ENCODE assay signal across 26 mouse cellular contexts in the genomic region with DNA sequence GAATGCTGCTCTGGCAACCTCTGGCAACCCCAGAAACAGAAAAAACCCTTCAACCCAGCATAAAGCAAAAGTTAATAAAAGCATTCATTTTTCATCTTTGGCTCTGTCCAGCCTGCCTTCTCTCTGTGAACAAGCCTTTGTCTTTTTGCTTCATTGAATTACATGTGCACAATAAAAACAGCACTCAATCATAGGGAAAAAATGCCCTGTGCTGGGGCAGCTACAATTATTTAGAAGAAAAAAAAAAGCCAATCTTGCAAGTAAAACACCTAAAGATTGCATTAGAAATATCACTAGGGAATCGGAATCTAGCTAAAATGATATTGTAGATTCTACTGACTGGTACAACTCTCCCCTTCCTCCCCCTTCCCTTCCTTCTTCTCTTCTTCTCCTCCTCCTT.
DNase-seq lines count a peak whose midpoint lies in the region; ATAC-seq and TF ChIP-seq lines count a peak whose summit lies in the region.
"Had no signal": no experiment of that assay in that cellular context is flagged by ENCODE, and none has a peak within 500 bp of the region (broad histone marks: within the 10 kb centered on the region; RNA-seq: fewer than 3 reads in every experiment).

No protein-coding gene starts in this region.

- H3K36me3 ChIP-seq in hindbrain, embryonic 13.5 days, result no peaks in the 10 kb centered on the region
- H3K36me3 ChIP-seq in hindbrain, postnatal 0 days (ENCODE audit: insufficient read depth, low read length), result no peaks in the 10 kb centered on the region
- H3K36me3 ChIP-seq in midbrain, embryonic 14.5 days (ENCODE audit: control insufficient read depth, insufficient read depth, low read length), result no peaks in the 10 kb centered on the region
- H3K36me3 ChIP-seq in midbrain, embryonic 13.5 days, result no peaks in the 10 kb centered on the region
- H3K36me3 ChIP-seq: embryonic facial prominence, embryonic 12.5 days; embryonic facial prominence, embryonic 15.5 days; G1E; heart, embryonic 12.5 days; heart, embryonic 15.5 days; hindbrain, embryonic 15.5 days; intestine, embryonic 15.5 days had no signal

- H3K27me3 ChIP-seq in hindbrain, embryonic 13.5 days, result no peaks in the 10 kb centered on the region
- H3K27me3 ChIP-seq in hindbrain, postnatal 0 days (ENCODE audit: insufficient read depth, low read length), result no peaks in the 10 kb centered on the region
- no peaks in the 10 kb centered on the region for H3K27me3 ChIP-seq in midbrain, embryonic 14.5 days (ENCODE audit: control insufficient read depth, insufficient read depth, low read length)
- no peaks in the 10 kb centered on the region for H3K27me3 ChIP-seq in midbrain, embryonic 13.5 days
- H3K27me3 ChIP-seq: CH12.LX; embryonic facial prominence, embryonic 12.5 days; embryonic facial prominence, embryonic 15.5 days; heart, embryonic 12.5 days; heart, embryonic 15.5 days; hindbrain, embryonic 15.5 days; intestine, embryonic 15.5 days had no signal

- peak overlapping the region; percentile 44 for H3K27ac ChIP-seq in hindbrain, embryonic 13.5 days
- no peak overlapping the region for H3K27ac ChIP-seq in hindbrain, postnatal 0 days
- peak overlapping the region; percentile 15; the same call in 1 of the 2 replicates for H3K27ac ChIP-seq in midbrain, embryonic 14.5 days (replicated peaks; ENCODE audit: low read depth, low read length)
- H3K27ac ChIP-seq in midbrain, embryonic 13.5 days, result no peak overlapping the region
- no peak overlapping the region for H3K27ac ChIP-seq in layer of hippocampus, adult 2 months
- H3K27ac ChIP-seq: embryonic facial prominence, embryonic 12.5 days; embryonic facial prominence, embryonic 15.5 days; heart, embryonic 15.5 days; hindbrain, embryonic 15.5 days; intestine, embryonic 15.5 days had no signal

- no peak for DNase-seq in hindbrain, postnatal 0 days (ENCODE audit: low spot score)
- DNase-seq in midbrain, embryonic 14.5 days, result no peak
- DNase-seq in retina, postnatal 7 days (ENCODE audit: low read depth, low spot score), result peak; percentile 5
- no peak for DNase-seq in layer of hippocampus, adult 2 months (ENCODE audit: low spot score in 2 of 2)
- DNase-seq: adrenal gland, adult 2 months; adrenal gland, postnatal 14 days; B cell, adult 2 months; cerebellum, adult 11 months; cerebellum, adult 2 months; cerebellum, adult 9-11 months; cerebellum, postnatal 25 days; forebrain, postnatal 0 days; gastrocnemius, postnatal 25 days; heart, adult 18-20 months; heart, postnatal 10 days; heart, postnatal 36 days had no signal

- H3K4me2 ChIP-seq in hindbrain, embryonic 13.5 days, result no peak overlapping the region
- no peak overlapping the region for H3K4me2 ChIP-seq in hindbrain, postnatal 0 days (ENCODE audit: low read depth, low read length)
- no peak overlapping the region for H3K4me2 ChIP-seq in midbrain, embryonic 14.5 days (ENCODE audit: low read length)
- H3K4me2 ChIP-seq in midbrain, embryonic 13.5 days (replicated peaks), result no peak overlapping the region
- H3K4me2 ChIP-seq: embryonic facial prominence, embryonic 12.5 days; embryonic facial prominence, embryonic 15.5 days; heart, embryonic 12.5 days; heart, embryonic 15.5 days; hindbrain, embryonic 15.5 days; intestine, embryonic 15.5 days had no signal

- no peak for ATAC-seq in hindbrain, embryonic 13.5 days (ENCODE audit: low FRiP score)
- no peak for ATAC-seq in hindbrain, postnatal 0 days
- ATAC-seq in midbrain, embryonic 14.5 days (ENCODE audit: low FRiP score, low TSS enrichment), result no peak
- no peak for ATAC-seq in midbrain, embryonic 13.5 days
- ATAC-seq: forebrain, postnatal 0 days; intestine, embryonic 15.5 days had no signal

- 41% methylated on average over 1 of the region's 1 CpGs for WGBS in hindbrain, embryonic 13.5 days
- 56% methylated on average over 1 of the region's 1 CpGs for WGBS in hindbrain, postnatal 0 days
- WGBS in midbrain, embryonic 14.5 days, result 67% methylated on average over 1 of the region's 1 CpGs
- 84% methylated on average over 1 of the region's 1 CpGs for WGBS in midbrain, embryonic 13.5 days

- TF ChIP-seq CTCF in hindbrain, postnatal 0 days (IDR thresholded peaks at IDR 0.05; ENCODE audit: low read depth), result no peak
- no peak for TF ChIP-seq CTCF in layer of hippocampus, adult 2 months (conservative IDR thresholded peaks at IDR 0.05)

- no peaks in the 10 kb centered on the region for H3K9me3 ChIP-seq in hindbrain, embryonic 13.5 days
- no peaks in the 10 kb centered on the region for H3K9me3 ChIP-seq in hindbrain, postnatal 0 days (ENCODE audit: low read length)
- no peaks in the 10 kb centered on the region for H3K9me3 ChIP-seq in midbrain, embryonic 14.5 days (ENCODE audit: control insufficient read depth, low read length)
- H3K9me3 ChIP-seq in midbrain, embryonic 13.5 days, result no peaks in the 10 kb centered on the region
- H3K9me3 ChIP-seq: embryonic facial prominence, embryonic 12.5 days; embryonic facial prominence, embryonic 15.5 days; heart, embryonic 12.5 days; heart, embryonic 15.5 days; hindbrain, embryonic 15.5 days; intestine, embryonic 15.5 days had no signal

- no peak overlapping the region for H3K9ac ChIP-seq in hindbrain, embryonic 13.5 days
- no peak overlapping the region for H3K9ac ChIP-seq in hindbrain, postnatal 0 days (replicated peaks; ENCODE audit: low read length)
- H3K9ac ChIP-seq in midbrain, embryonic 14.5 days (replicated peaks; ENCODE audit: low read length), result no peak overlapping the region
- H3K9ac ChIP-seq in midbrain, embryonic 13.5 days (replicated peaks), result no peak overlapping the region
- H3K9ac ChIP-seq: embryonic facial prominence, embryonic 12.5 days; embryonic facial prominence, embryonic 15.5 days; forebrain, postnatal 0 days; heart, embryonic 12.5 days; heart, embryonic 15.5 days; hindbrain, embryonic 15.5 days; intestine, embryonic 15.5 days had no signal

- H3K4me1 ChIP-seq in hindbrain, embryonic 13.5 days (replicated peaks), result peaks cover 30% of the 10 kb centered on the region
- H3K4me1 ChIP-seq in hindbrain, postnatal 0 days (ENCODE audit: insufficient read depth, low read length), result no peaks in the 10 kb centered on the region
- peaks cover 13% of the 10 kb centered on the region for H3K4me1 ChIP-seq in midbrain, embryonic 14.5 days (ENCODE audit: control insufficient read depth, insufficient read depth, low read length)
- H3K4me1 ChIP-seq in midbrain, embryonic 13.5 days (replicated peaks), result peaks cover 13% of the 10 kb centered on the region
- H3K4me1 ChIP-seq: embryonic facial prominence, embryonic 15.5 days; heart, embryonic 12.5 days; heart, embryonic 15.5 days; intestine, embryonic 15.5 days had no signal

- no peak overlapping the region for H3K4me3 ChIP-seq in hindbrain, embryonic 13.5 days
- no peak overlapping the region for H3K4me3 ChIP-seq in hindbrain, postnatal 0 days (ENCODE audit: low read length)
- H3K4me3 ChIP-seq in midbrain, embryonic 14.5 days (replicated peaks; ENCODE audit: low read depth, low read length), result no peak overlapping the region
- no peak overlapping the region for H3K4me3 ChIP-seq in midbrain, embryonic 13.5 days (replicated peaks)
- H3K4me3 ChIP-seq in layer of hippocampus, adult 2 months, result no peak overlapping the region
- H3K4me3 ChIP-seq: embryonic facial prominence, embryonic 12.5 days; embryonic facial prominence, embryonic 15.5 days; heart, embryonic 12.5 days; heart, embryonic 15.5 days; hindbrain, embryonic 15.5 days; intestine, embryonic 15.5 days had no signal

Comparison
In these comparisons a context has a peak if more than half of its experiments do, and no peak if none do; other contexts are left out.
1. H3K27ac ChIP-seq: peak in hindbrain, embryonic 13.5 days (single experiment) and midbrain, embryonic 14.5 days (single experiment); none in hindbrain, postnatal 0 days (single experiment), midbrain, embryonic 13.5 days (single experiment) and layer of hippocampus, adult 2 months (single experiment).